Mouse (Mus musculus) CH12.LX (cell line): ENCODE measurements around the gene Itsn1. TPM values are rescaled to one million over a fixed set of nuclear protein-coding genes. Genes with fewer than 3 reads are reported as not detected.

Experiments
- DNase-seq: peaks from one replicate; pipeline ENCODE4 v3.0.0-alpha.2; 2013; ENCODE audit errors: extremely low read depth
- H3K27ac ChIP-seq: 2 replicates; pipeline ENCODE4 v1.5.1; 2012; ENCODE audit warnings: low read depth, mild to moderate bottlenecking, control low read depth, moderate library complexity; ENCODE audit not compliant: insufficient read depth
- H3K27me3 ChIP-seq: replicated peaks from 2 replicates; pipeline ENCODE3; 2012; ENCODE audit warnings: inconsistent platforms
- H3K36me3 ChIP-seq, 2 experiments: replicated peaks in 1 of 2; 2 replicates each; pipeline versions ENCODE3 to v1.6.1; 2012; ENCODE audit warnings: inconsistent platforms in 1 of 2, low read length in 1 of 2, mild to moderate bottlenecking in 1 of 2, mixed read lengths in 1 of 2, moderate library complexity in 1 of 2; ENCODE audit not compliant: control insufficient read depth in 1 of 2, insufficient read depth in 1 of 2
- H3K4me1 ChIP-seq, 2 experiments: 2 replicates each; pipeline ENCODE4 v1.6.1; 2012; ENCODE audit warnings: inconsistent platforms in 1 of 2, moderate library complexity in 1 of 2; ENCODE audit not compliant: insufficient read depth in 2 of 2, control insufficient read depth in 1 of 2
- H3K4me2 ChIP-seq: 2 replicates; pipeline ENCODE4 v1.6.1; 2012; ENCODE audit warnings: low read depth, mild to moderate bottlenecking, control low read depth; ENCODE audit not compliant: poor library complexity, insufficient read depth, severe bottlenecking
- H3K4me3 ChIP-seq, 3 experiments: fragments of 150-350 bp in 1 of 3; sonication (generic) in 1 of 3; replicated peaks in 1 of 3; 2 replicates each; pipeline versions ENCODE3 to v1.5.1; 2011 to 2012; ENCODE audit warnings: low read depth in 2 of 3, low read length in 2 of 3, mild to moderate bottlenecking in 2 of 3, moderate library complexity in 2 of 3, control low read depth in 1 of 3, improper control_type of control experiment in 1 of 3, inconsistent platforms in 1 of 3, mixed read lengths in 1 of 3; ENCODE audit not compliant: poor library complexity in 1 of 3
- H3K79me2 ChIP-seq: replicated peaks from 2 replicates; pipeline ENCODE4 v1.6.1; 2012; ENCODE audit warnings: mild to moderate bottlenecking, moderate library complexity; ENCODE audit not compliant: control insufficient read depth, poor library complexity, insufficient read depth, severe bottlenecking; ENCODE audit errors: extremely low read depth
- H3K9ac ChIP-seq: 2 replicates; pipeline ENCODE4 v1.6.1; 2012; ENCODE audit warnings: low read depth, mild to moderate bottlenecking, control low read depth, moderate library complexity; ENCODE audit not compliant: insufficient read depth
- H3K9me3 ChIP-seq: replicated peaks from 2 replicates; pipeline ENCODE3; 2012; ENCODE audit warnings: low read length, inconsistent platforms, mixed read lengths
- BHLHE40 ChIP-seq: IDR thresholded peaks from 2 replicates; pipeline ENCODE4 v1.6.1; 2011; ENCODE audit warnings: mild to moderate bottlenecking, low read depth, low read length, improper control_type of control experiment
- CHD1 ChIP-seq: IDR thresholded peaks from 2 replicates; pipeline ENCODE4 v1.6.1; 2012; ENCODE audit warnings: low read depth, low read length, improper control_type of control experiment, inconsistent platforms
- CHD2 ChIP-seq: IDR thresholded peaks from 2 replicates; pipeline ENCODE4 v1.6.1; 2011; ENCODE audit warnings: low read length, improper control_type of control experiment
- E2F4 ChIP-seq: IDR thresholded peaks from 2 replicates; pipeline ENCODE4 v1.6.1; 2011; ENCODE audit warnings: low read depth, low read length, improper control_type of control experiment; ENCODE audit not compliant: insufficient replicate concordance
- ELF1 ChIP-seq: IDR thresholded peaks from 2 replicates; pipeline ENCODE4 v1.6.1; 2014; ENCODE audit warnings: low read depth, mild to moderate bottlenecking, inconsistent platforms, low read length, improper control_type of control experiment
- EP300 ChIP-seq: IDR thresholded peaks from 2 replicates; pipeline ENCODE4 v1.6.1; 2011; ENCODE audit warnings: low read length, improper control_type of control experiment
- ETS1 ChIP-seq: conservative IDR thresholded peaks from 2 replicates; pipeline ENCODE4 v1.6.1; 2012; ENCODE audit warnings: low read depth, mild to moderate bottlenecking, inconsistent platforms, low read length, improper control_type of control experiment, moderate library complexity
- HCFC1 ChIP-seq: IDR thresholded peaks from 2 replicates; pipeline ENCODE4 v1.6.1; 2012; ENCODE audit warnings: low read depth, mild to moderate bottlenecking, inconsistent platforms, low read length, improper control_type of control experiment
- IRF4 ChIP-seq: IDR thresholded peaks from 2 replicates; pipeline ENCODE4 v1.6.1; 2014; ENCODE audit warnings: low read depth, mild to moderate bottlenecking, inconsistent platforms, low read length, improper control_type of control experiment
- MAFK ChIP-seq: IDR thresholded peaks from 2 replicates; pipeline ENCODE4 v1.6.1; 2011; ENCODE audit warnings: low read length, improper control_type of control experiment; ENCODE audit not compliant: insufficient replicate concordance
- MAX ChIP-seq: IDR thresholded peaks from 2 replicates; pipeline ENCODE4 v1.6.1; 2011; ENCODE audit warnings: low read length, improper control_type of control experiment
- MAZ ChIP-seq: IDR thresholded peaks from 2 replicates; pipeline ENCODE4 v1.6.1; 2012; ENCODE audit warnings: low read depth, mild to moderate bottlenecking, inconsistent platforms, low read length, improper control_type of control experiment, moderate library complexity
- MXI1 ChIP-seq: IDR thresholded peaks from 2 replicates; pipeline ENCODE4 v1.6.1; 2011; ENCODE audit warnings: mild to moderate bottlenecking, low read depth, low read length, improper control_type of control experiment
- MYC ChIP-seq: IDR thresholded peaks from 2 replicates; pipeline ENCODE4 v1.6.1; 2011; ENCODE audit warnings: low read depth, mild to moderate bottlenecking, improper control_type of control experiment, low read length
- NELFE ChIP-seq: IDR thresholded peaks from 2 replicates; pipeline ENCODE4 v1.6.1; 2011; ENCODE audit warnings: low read depth, low read length, improper control_type of control experiment
- PAX5 ChIP-seq: IDR thresholded peaks from 2 replicates; pipeline ENCODE4 v1.6.1; 2012; ENCODE audit warnings: low read length, inconsistent platforms, mixed read lengths
- POLR2A ChIP-seq: IDR thresholded peaks from 2 replicates; pipeline ENCODE4 v1.6.1; 2011; ENCODE audit warnings: low read depth, mild to moderate bottlenecking, improper control_type of control experiment, low read length
- POLR2AphosphoS2 ChIP-seq: IDR thresholded peaks from 2 replicates; pipeline ENCODE4 v1.6.1; 2011; ENCODE audit warnings: low read depth, low read length, improper control_type of control experiment
- RAD21 ChIP-seq: IDR thresholded peaks from 2 replicates; pipeline ENCODE4 v1.6.1; 2011; ENCODE audit warnings: low read depth, mild to moderate bottlenecking, low read length, improper control_type of control experiment, moderate library complexity
- RCOR1 ChIP-seq: conservative IDR thresholded peaks from 2 replicates; pipeline ENCODE4 v1.6.1; 2012; ENCODE audit warnings: low read depth, mild to moderate bottlenecking, inconsistent platforms, low read length, improper control_type of control experiment
- SMC3 ChIP-seq: IDR thresholded peaks from 2 replicates; pipeline ENCODE4 v1.6.1; 2011; ENCODE audit warnings: low read depth, low read length, improper control_type of control experiment
- TCF12 ChIP-seq: IDR thresholded peaks from 2 replicates; pipeline ENCODE4 v1.6.1; 2014; ENCODE audit warnings: low read depth, mild to moderate bottlenecking, inconsistent platforms, low read length, improper control_type of control experiment
- UBTF ChIP-seq: IDR thresholded peaks from 2 replicates; pipeline ENCODE4 v1.6.1; 2012; ENCODE audit warnings: low read depth, mild to moderate bottlenecking, inconsistent platforms, low read length, improper control_type of control experiment, moderate library complexity
- USF1 ChIP-seq: IDR thresholded peaks from 2 replicates; pipeline ENCODE4 v1.6.1; 2014; ENCODE audit warnings: low read depth, mild to moderate bottlenecking, inconsistent platforms, low read length, improper control_type of control experiment
- USF2 ChIP-seq: conservative IDR thresholded peaks from 2 replicates; pipeline ENCODE4 v1.6.1; 2011; ENCODE audit warnings: low read depth, low read length, improper control_type of control experiment
- ZC3H11A ChIP-seq: IDR thresholded peaks from 2 replicates; pipeline ENCODE4 v1.6.1; 2012; ENCODE audit warnings: low read depth, mild to moderate bottlenecking, inconsistent platforms, low read length, improper control_type of control experiment
- ZKSCAN1 ChIP-seq: IDR thresholded peaks from 2 replicates; pipeline ENCODE4 v1.6.1; 2012; ENCODE audit warnings: low read depth, inconsistent platforms, low read length, improper control_type of control experiment, borderline replicate concordance
- ZMIZ1 ChIP-seq: IDR thresholded peaks from 2 replicates; pipeline ENCODE4 v1.6.1; 2012; ENCODE audit warnings: low read depth, mild to moderate bottlenecking, inconsistent platforms, low read length, improper control_type of control experiment
- ZNF384 ChIP-seq: IDR thresholded peaks from 2 replicates; pipeline ENCODE4 v1.6.1; 2012; ENCODE audit warnings: low read depth, low read length, improper control_type of control experiment, inconsistent platforms
- dilution Hi-C: fragments of 300-500 bp; cut with MboI; formaldehyde crosslinking; loops from 2 replicates; pipeline ENCODE4 v1.14.3; 2020; ENCODE audit warnings: low sequenced_read_pairs; ENCODE audit not compliant: extremely low pct_unique_long_range_greater_than_20kb, extremely low pct_ligation_motif_present
- in situ Hi-C: fragments of 300-500 bp; cut with MboI; formaldehyde crosslinking; loops from 3 replicates; pipeline ENCODE4 v1.14.3; 2019; ENCODE audit warnings: low sequenced_read_pairs, low pct_ligation_motif_present, low pct_unique_long_range_greater_than_20kb, mixed read lengths
- polyA plus RNA-seq: library from polyadenylated mRNA; unstranded; fragments of >175 nt; gene quantifications from 2 replicates; pipeline ENCODE4 v1.2.1, GENCODE M21; 2012; ENCODE audit warnings: low read depth; ENCODE audit not compliant: insufficient read length
- total RNA-seq, 2 experiments: library from RNA; depleted of rRNA; stranded (reverse); fragments of 300-350 nt in 1 of 2; fragments of >200 nt in 1 of 2; gene quantifications; 2 replicates each; pipeline ENCODE4 v1.2.3; 2012 to 2014

Itsn1 gene
- total and polyA plus RNA-seq, 3 experiments: 32.5 to 54.5 (median 46.3) TPM

DNA sequence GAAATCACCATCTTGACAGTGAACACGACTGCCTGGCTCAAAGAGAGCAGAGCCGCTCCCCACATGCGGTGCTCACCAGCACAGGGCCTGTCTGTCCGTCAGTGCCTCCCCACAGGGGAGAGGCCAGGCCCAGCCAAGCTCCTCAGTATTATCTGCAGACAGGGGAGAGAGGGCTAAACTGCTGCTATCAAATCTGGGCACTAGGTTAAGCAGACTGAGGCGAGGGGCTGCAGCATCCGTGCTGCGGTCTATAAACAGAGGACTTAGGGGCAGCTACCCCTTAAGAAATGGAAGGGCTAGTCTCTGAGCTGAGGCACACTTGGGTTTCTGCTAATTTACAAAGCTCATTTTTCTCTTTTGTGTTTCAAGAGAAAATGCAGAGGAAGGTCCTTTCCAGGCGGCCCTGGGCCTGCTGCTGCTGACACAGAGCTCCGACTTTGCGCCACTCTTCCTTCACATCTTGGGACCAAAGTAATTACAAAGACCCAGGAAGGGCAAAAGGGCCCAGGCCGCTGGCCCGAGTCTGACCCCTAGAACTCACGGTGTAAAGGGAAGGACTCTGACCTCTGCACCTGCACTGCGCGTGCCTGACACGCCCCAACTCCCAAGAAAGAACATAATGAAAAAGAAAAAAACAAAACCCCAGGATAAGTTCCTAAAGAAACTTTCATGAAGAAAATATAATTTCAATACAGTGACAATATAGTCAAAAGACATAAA, 199.0 kb downstream of the Itsn1 start:
- H3K4me3 ChIP-seq: no peak overlapping the region
- peaks cover 0 to 22% of the 10 kb centered on the region in 2 experiments; a peak in 2 of 4 replicates for H3K4me1 ChIP-seq
- no peak overlapping the region for H3K9ac ChIP-seq
- in situ Hi-C loops (no loop called here), dilution Hi-C loops (no loop called here)
- H3K9me3 ChIP-seq: no peaks in the 10 kb centered on the region
- TF ChIP-seq NELFE (no peak), MXI1 (no peak), TCF12 (no peak), UBTF (no peak), MYC (no peak), POLR2A (no peak), ZKSCAN1 (no peak), MAZ (no peak)
- no peak overlapping the region for H3K27ac ChIP-seq
- H3K27me3 ChIP-seq: no peaks in the 10 kb centered on the region
- DNase-seq: no peak
- peaks cover 27% of the 10 kb centered on the region for H3K79me2 ChIP-seq
- H3K36me3 ChIP-seq: peaks cover 63 to 72% of the 10 kb centered on the region in 2 experiments
- no peak overlapping the region for H3K4me2 ChIP-seq

DNA sequence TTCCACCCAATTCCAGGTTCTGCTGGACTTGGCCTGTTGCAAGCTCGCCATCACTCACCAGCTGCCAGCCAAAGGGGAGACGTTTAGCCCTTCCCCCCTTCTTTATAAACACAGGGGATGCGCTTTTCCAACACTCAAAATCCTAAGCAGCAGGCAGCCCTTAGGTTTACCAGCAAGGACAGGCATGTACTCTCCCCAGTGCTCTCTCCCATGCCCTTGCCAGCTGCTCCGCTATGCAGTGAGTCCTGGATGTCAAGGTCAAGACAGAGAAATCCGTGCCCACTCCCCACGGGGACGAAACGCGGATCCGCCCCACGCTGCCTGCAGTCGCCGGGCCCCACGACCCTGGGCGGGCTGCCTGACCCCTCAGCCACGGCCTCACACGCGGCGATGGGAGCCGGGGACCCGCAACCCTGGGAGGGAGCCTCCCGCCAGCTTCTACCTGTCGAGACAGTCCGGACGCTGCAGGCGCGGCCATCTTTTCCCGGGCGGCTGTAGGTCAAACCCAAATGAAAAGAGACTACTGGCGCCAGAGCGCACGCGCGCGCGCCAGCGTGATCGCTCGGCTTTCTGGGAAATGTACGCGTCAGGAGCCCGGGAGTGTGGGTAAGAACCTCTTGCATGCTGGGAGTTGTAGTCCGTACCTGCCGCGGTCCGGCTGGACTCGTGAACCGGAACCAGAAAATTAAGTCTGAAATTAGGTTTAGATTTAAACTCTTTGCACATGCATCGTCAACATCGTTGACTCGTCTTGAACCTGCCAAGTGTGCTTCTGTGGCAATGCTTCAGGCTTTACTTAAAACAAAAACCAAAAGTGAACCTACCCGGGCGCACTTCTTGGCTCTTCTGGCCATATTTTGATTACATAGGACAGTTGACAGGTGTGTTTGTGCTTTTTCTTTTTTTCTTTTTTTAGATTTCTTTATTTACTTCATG, 202.3 kb downstream of the Itsn1 start:
- Histone ChIP-seq H3K9ac (peak overlapping the region; percentile 95), H3K79me2 (peaks cover 27% of the 10 kb centered on the region), H3K27me3 (no peaks in the 10 kb centered on the region), H3K27ac (peak overlapping the region; percentile 62), H3K4me1 (peaks cover 0 to 28% of the 10 kb centered on the region in 2 experiments; a peak in 2 of 4 replicates), H3K4me2 (peak overlapping the region; percentile 93), H3K36me3 (peaks cover 30 to 39% of the 10 kb centered on the region in 2 experiments), H3K9me3 (no peaks in the 10 kb centered on the region), H3K4me3 (peak overlapping the region; percentile 97 to 98 (median 97))
- DNase-seq: peak; percentile 98
- in situ Hi-C loops: loop anchor here (10.0 kb wide), 1 partner anchor 513 kb away; no protein-coding TSS in a partner anchor
- dilution Hi-C loops: no loop called here
- TF ChIP-seq POLR2AphosphoS2: peak; percentile 93; the same call in 1 of the 2 replicates
- TF ChIP-seq PAX5: no peak
- no peak for TF ChIP-seq ZC3H11A
- peak; percentile 91 for TF ChIP-seq ELF1
- TF ChIP-seq ZKSCAN1: no peak
- 0 out of 2 replicates have a peak, but pooled peaks have one; percentile 53 for TF ChIP-seq RCOR1
- TF ChIP-seq BHLHE40: peak; percentile 49; the same call in 1 of the 2 replicates
- TF ChIP-seq RAD21: no peak
- no peak; the same call in 1 of the 2 replicates for TF ChIP-seq MAFK
- peak; percentile 59 for TF ChIP-seq USF1
- TF ChIP-seq IRF4: peak; percentile 83; the same call in 1 of the 2 replicates
- TF ChIP-seq HCFC1: peak; percentile 100
- TF ChIP-seq MAX: peak; percentile 78; the same call in 1 of the 2 replicates
- TF ChIP-seq CHD1: peak; percentile 69; the same call in 1 of the 2 replicates
- TF ChIP-seq POLR2A: peak; percentile 96
- no peak for TF ChIP-seq ZNF384
- TF ChIP-seq SMC3: no peak
- no peak for TF ChIP-seq EP300
- no peak for TF ChIP-seq USF2
- TF ChIP-seq E2F4: peak; percentile 79; the same call in 1 of the 2 replicates
- peak; percentile 81 for TF ChIP-seq CHD2
- TF ChIP-seq ETS1: 0 out of 2 replicates have a peak, but pooled peaks have one; percentile 36
- peak; percentile 89; the same call in 1 of the 2 replicates for TF ChIP-seq ZMIZ1
